Mouse (Mus musculus) MEL (cell line): ENCODE measurements at regions not wholly inside any gene's neighbourhood (a gene's known extent, or its start where the extent isn't known, plus 50 kb on each side); places are given as distances from the start of the nearest gene placed in this dataset.

Source experiments
- DNase-seq: peaks from one replicate; pipeline ENCODE4 v3.0.0; 2011; ENCODE audit warnings: low read depth, low spot score
- H3K27ac ChIP-seq: 2 replicates; pipeline ENCODE4 v1.5.1; 2012; ENCODE audit warnings: low read depth, mild to moderate bottlenecking, control low read depth, low read length, moderate library complexity; ENCODE audit not compliant: control insufficient read depth
- H3K27me3 ChIP-seq, 2 experiments: fragments of 150-350 bp in 1 of 2; sonication (generic) in 1 of 2; 2 replicates each; pipeline ENCODE4 v1.6.1; 2012; ENCODE audit warnings: low read length in 2 of 2, mild to moderate bottlenecking in 2 of 2, improper control_type of control experiment in 1 of 2, moderate library complexity in 1 of 2; ENCODE audit not compliant: insufficient read depth in 2 of 2, control insufficient read depth in 1 of 2
- H3K36me3 ChIP-seq, 2 experiments: 2 replicates each; pipeline ENCODE4 v1.6.1; 2012 to 2014; ENCODE audit warnings: low read length in 2 of 2, improper control_type of control experiment in 1 of 2, inconsistent platforms in 1 of 2, mild to moderate bottlenecking in 1 of 2; ENCODE audit not compliant: insufficient read depth in 2 of 2, control insufficient read depth in 1 of 2
- H3K4me1 ChIP-seq, 2 experiments: fragments of 150-350 bp in 1 of 2; sonication (generic) in 1 of 2; 2 replicates each; pipeline ENCODE4 v1.6.1; 2012; ENCODE audit warnings: low read length in 2 of 2, improper control_type of control experiment in 1 of 2, mild to moderate bottlenecking in 1 of 2; ENCODE audit not compliant: insufficient read depth in 2 of 2, control insufficient read depth in 1 of 2
- H3K4me3 ChIP-seq, 2 experiments: fragments of 150-350 bp in 1 of 2; sonication (generic) in 1 of 2; 2 replicates each; pipeline ENCODE4 v1.5.1; 2012; ENCODE audit warnings: low read depth in 2 of 2, low read length in 2 of 2, mild to moderate bottlenecking in 2 of 2, moderate library complexity in 2 of 2, control low read depth in 1 of 2, improper control_type of control experiment in 1 of 2; ENCODE audit not compliant: control insufficient read depth in 1 of 2, insufficient read depth in 1 of 2
- H3K79me2 ChIP-seq: 2 replicates; pipeline ENCODE4 v1.6.1; 2012; ENCODE audit warnings: mild to moderate bottlenecking, low read length, moderate library complexity; ENCODE audit not compliant: control insufficient read depth, poor library complexity, insufficient read depth
- H3K9ac ChIP-seq: 2 replicates; pipeline ENCODE4 v1.6.1; 2012; ENCODE audit warnings: low read depth, mild to moderate bottlenecking, control low read depth, low read length, moderate library complexity; ENCODE audit not compliant: control insufficient read depth, poor library complexity, severe bottlenecking
- H3K9me3 ChIP-seq: fragments of 150-350 bp; sonication (generic); replicated peaks from 2 replicates; pipeline ENCODE4 v1.6.1; 2012; ENCODE audit warnings: mild to moderate bottlenecking, low read length, improper control_type of control experiment, moderate library complexity; ENCODE audit not compliant: insufficient read depth
- BHLHE40 ChIP-seq: IDR thresholded peaks from 2 replicates; pipeline ENCODE4 v1.6.1; 2012; ENCODE audit warnings: low read depth, mild to moderate bottlenecking, inconsistent platforms, low read length, improper control_type of control experiment, borderline replicate concordance
- CHD1 ChIP-seq: IDR thresholded peaks from 2 replicates; pipeline ENCODE4 v1.6.1; 2012; ENCODE audit warnings: low read depth, mild to moderate bottlenecking, inconsistent platforms, low read length, improper control_type of control experiment
- E2F4 ChIP-seq: IDR thresholded peaks from 2 replicates; pipeline ENCODE4 v1.6.1; 2011; ENCODE audit warnings: low read depth, low read length, improper control_type of control experiment, borderline replicate concordance
- ELF1 ChIP-seq: IDR thresholded peaks from 2 replicates; pipeline ENCODE4 v1.6.1; 2014; ENCODE audit warnings: low read depth, mild to moderate bottlenecking, inconsistent platforms, low read length, improper control_type of control experiment, moderate library complexity
- ETS1 ChIP-seq: IDR thresholded peaks from 2 replicates; pipeline ENCODE4 v1.6.1; 2012; ENCODE audit warnings: low read depth, mild to moderate bottlenecking, inconsistent platforms, low read length, improper control_type of control experiment, moderate library complexity
- GABPA ChIP-seq: IDR thresholded peaks from 2 replicates; pipeline ENCODE4 v1.6.1; 2012; ENCODE audit warnings: low read depth, mild to moderate bottlenecking, inconsistent platforms, low read length, improper control_type of control experiment, moderate library complexity
- HCFC1 ChIP-seq: IDR thresholded peaks from 2 replicates; pipeline ENCODE4 v1.6.1; 2012; ENCODE audit warnings: low read depth, mild to moderate bottlenecking, inconsistent platforms, low read length, improper control_type of control experiment, moderate library complexity
- KAT2A ChIP-seq: conservative IDR thresholded peaks from 2 replicates; pipeline ENCODE4 v1.6.1; 2012; ENCODE audit warnings: low read depth, low read length, improper control_type of control experiment, inconsistent platforms
- MAX ChIP-seq: IDR thresholded peaks from 2 replicates; pipeline ENCODE4 v1.6.1; 2011; ENCODE audit warnings: low read length, improper control_type of control experiment
- MAZ ChIP-seq: IDR thresholded peaks from 2 replicates; pipeline ENCODE4 v1.6.1; 2012; ENCODE audit warnings: low read depth, mild to moderate bottlenecking, inconsistent platforms, low read length, improper control_type of control experiment
- MYC ChIP-seq: IDR thresholded peaks from 2 replicates; pipeline ENCODE4 v1.6.1; 2011; ENCODE audit warnings: low read depth, mild to moderate bottlenecking, low read length, improper control_type of control experiment, moderate library complexity
- NELFE ChIP-seq: IDR thresholded peaks from 2 replicates; pipeline ENCODE4 v1.6.1; 2011; ENCODE audit warnings: low read depth, low read length, improper control_type of control experiment
- NRF1 ChIP-seq: IDR thresholded peaks from 2 replicates; pipeline ENCODE4 v1.6.1; 2014; ENCODE audit warnings: low read depth, mild to moderate bottlenecking, inconsistent platforms, low read length, improper control_type of control experiment, moderate library complexity; ENCODE audit not compliant: poor library complexity, insufficient read depth, severe bottlenecking
- POLR2A ChIP-seq, 2 experiments: IDR thresholded peaks; 2 replicates each; pipeline ENCODE4 v1.6.1; 2011 to 2012; ENCODE audit warnings: low read length in 2 of 2, mild to moderate bottlenecking in 2 of 2, control low read depth in 1 of 2, improper control_type of control experiment in 1 of 2, low read depth in 1 of 2, moderate library complexity in 1 of 2; ENCODE audit not compliant: control insufficient read depth in 1 of 2, insufficient read depth in 1 of 2, poor library complexity in 1 of 2
- POLR2AphosphoS2 ChIP-seq: IDR thresholded peaks from 2 replicates; pipeline ENCODE4 v1.6.1; 2011; ENCODE audit warnings: low read length, improper control_type of control experiment
- SIN3A ChIP-seq: IDR thresholded peaks from 2 replicates; pipeline ENCODE4 v1.6.1; 2012; ENCODE audit warnings: low read length, improper control_type of control experiment, inconsistent platforms
- UBTF ChIP-seq: IDR thresholded peaks from 2 replicates; pipeline ENCODE4 v1.6.1; 2012; ENCODE audit warnings: low read depth, mild to moderate bottlenecking, inconsistent platforms, low read length, improper control_type of control experiment, moderate library complexity, borderline replicate concordance; ENCODE audit not compliant: insufficient read depth
- USF1 ChIP-seq: IDR thresholded peaks from 2 replicates; pipeline ENCODE4 v1.6.1; 2014; ENCODE audit warnings: low read depth, mild to moderate bottlenecking, inconsistent platforms, low read length, improper control_type of control experiment, moderate library complexity
- ZKSCAN1 ChIP-seq: IDR thresholded peaks from 2 replicates; pipeline ENCODE4 v1.6.1; 2012; ENCODE audit warnings: low read depth, mild to moderate bottlenecking, inconsistent platforms, low read length, improper control_type of control experiment, moderate library complexity
- ZNF384 ChIP-seq: IDR thresholded peaks from 2 replicates; pipeline ENCODE4 v1.6.1; 2012; ENCODE audit warnings: low read depth, mild to moderate bottlenecking, inconsistent platforms, low read length, improper control_type of control experiment

DNA sequence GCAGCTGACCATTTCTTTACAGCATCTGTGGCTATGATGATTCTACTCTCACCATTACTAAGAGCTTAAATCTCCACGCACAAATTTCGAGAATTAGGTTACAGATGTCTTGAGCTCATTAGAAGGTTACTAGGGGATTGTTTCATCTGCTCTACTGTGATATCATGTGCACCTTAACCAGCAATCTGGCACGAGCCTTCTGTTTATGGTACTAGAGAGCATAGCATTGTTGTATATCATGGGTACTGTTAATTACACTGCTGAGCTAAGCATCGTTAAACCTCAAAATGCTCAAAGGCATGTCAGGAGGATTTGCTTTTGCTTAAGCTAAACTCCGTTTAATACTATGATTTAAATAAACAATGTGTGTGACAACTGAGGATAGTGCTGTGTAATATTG lies 1255.9 kb upstream of the Pcdh10 start:
- H3K4me3 ChIP-seq: no peak overlapping the region
- no peaks in the 10 kb centered on the region for H3K4me1 ChIP-seq
- H3K9me3 ChIP-seq: no peaks in the 10 kb centered on the region
- no peak for TF ChIP-seq BHLHE40
- no peak for TF ChIP-seq NELFE
- TF ChIP-seq MYC: no peak
- TF ChIP-seq KAT2A: no peak
- TF ChIP-seq SIN3A: no peak
- no peak for TF ChIP-seq UBTF
- no peak for TF ChIP-seq USF1
- TF ChIP-seq ELF1: no peak
- TF ChIP-seq POLR2AphosphoS2: no peak
- TF ChIP-seq NRF1: no peak
- TF ChIP-seq HCFC1: no peak
- no peak for TF ChIP-seq ZKSCAN1
- no peak for TF ChIP-seq E2F4
- TF ChIP-seq CHD1: no peak
- TF ChIP-seq ZNF384: no peak
- TF ChIP-seq ETS1: no peak
- DNase-seq: no peak
- no peak overlapping the region for H3K9ac ChIP-seq
- no peaks in the 10 kb centered on the region for H3K79me2 ChIP-seq
- no peak overlapping the region for H3K27ac ChIP-seq
- no peaks in the 10 kb centered on the region for H3K27me3 ChIP-seq
- H3K36me3 ChIP-seq: no peaks in the 10 kb centered on the region

DNA sequence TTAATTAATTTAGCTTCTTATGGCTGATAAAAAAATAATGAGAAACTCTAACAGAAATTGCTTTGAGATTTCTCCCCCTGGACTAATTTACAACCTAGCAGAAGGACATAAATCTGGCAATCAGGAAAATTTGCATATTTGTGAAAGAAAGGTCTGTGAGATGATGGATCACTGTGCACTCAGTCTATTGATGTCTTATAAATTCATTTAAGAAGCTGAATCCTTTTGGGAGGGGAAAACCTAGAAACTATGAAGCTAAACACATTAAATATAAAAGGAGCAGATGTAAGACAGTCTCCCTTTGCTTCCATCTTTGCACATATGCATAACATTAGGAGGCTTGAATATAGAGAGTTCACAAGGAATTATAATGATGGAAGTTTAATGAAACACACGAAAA lies 1247.5 kb upstream of the Pcdh10 start:
- no peaks in the 10 kb centered on the region for H3K36me3 ChIP-seq
- no peaks in the 10 kb centered on the region for H3K9me3 ChIP-seq
- no peaks in the 10 kb centered on the region for H3K27me3 ChIP-seq
- no peak overlapping the region for H3K4me3 ChIP-seq
- H3K9ac ChIP-seq: no peak overlapping the region
- no peak overlapping the region for H3K27ac ChIP-seq
- H3K4me1 ChIP-seq: no peaks in the 10 kb centered on the region
- no peaks in the 10 kb centered on the region for H3K79me2 ChIP-seq
- TF ChIP-seq GABPA (no peak), MAZ (no peak), ZNF384 (no peak), KAT2A (no peak), USF1 (no peak), POLR2A (IDR thresholded peaks at IDR 0.05; ENCODE audit: control insufficient read depth in 1 of 2, insufficient read depth in 1 of 2, low read depth in 1 of 2, low read length in 2 of 2, poor library complexity in 1 of 2) (no peak), MAX (no peak), MYC (no peak)
- TF ChIP-seq, all 39 proteins: peak for 0
- DNase-seq: no peak
